Mouse (Mus musculus): ENCODE results near the gene Nsf.

DNA sequence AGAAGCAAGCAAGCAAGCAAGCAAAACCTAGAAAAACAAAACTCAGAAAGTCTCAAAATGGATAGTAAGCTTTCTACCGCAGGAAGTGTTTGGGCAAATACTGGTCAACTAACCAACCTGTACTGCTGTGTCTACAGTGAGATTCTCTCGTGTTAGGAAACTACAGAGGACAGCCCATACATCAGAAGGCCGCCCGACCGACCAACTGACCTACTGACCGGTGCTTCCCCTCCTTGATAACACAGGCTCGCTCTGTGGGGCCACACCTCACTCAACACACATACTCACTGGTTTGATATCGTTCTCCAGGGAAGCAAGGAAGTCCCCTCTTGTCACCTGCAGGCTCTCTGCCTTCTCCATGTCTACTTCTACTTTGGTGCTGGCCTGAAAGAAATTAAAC, 90.9 kb downstream of the Nsf start:
- no peak for TF ChIP-seq CTCF (IDR thresholded peaks at IDR 0.05; ENCODE audit: borderline replicate concordance, insufficient read depth, low read length)
- TF ChIP-seq POLR2A (IDR thresholded peaks at IDR 0.05; ENCODE audit: low read depth, low read length): no peak

All from embryonic fibroblast, embryonic 13.5 days (primary cell).